Mouse (Mus musculus): ENCODE measurements around the gene Rbm33.

Rbm33 gene

DNA sequence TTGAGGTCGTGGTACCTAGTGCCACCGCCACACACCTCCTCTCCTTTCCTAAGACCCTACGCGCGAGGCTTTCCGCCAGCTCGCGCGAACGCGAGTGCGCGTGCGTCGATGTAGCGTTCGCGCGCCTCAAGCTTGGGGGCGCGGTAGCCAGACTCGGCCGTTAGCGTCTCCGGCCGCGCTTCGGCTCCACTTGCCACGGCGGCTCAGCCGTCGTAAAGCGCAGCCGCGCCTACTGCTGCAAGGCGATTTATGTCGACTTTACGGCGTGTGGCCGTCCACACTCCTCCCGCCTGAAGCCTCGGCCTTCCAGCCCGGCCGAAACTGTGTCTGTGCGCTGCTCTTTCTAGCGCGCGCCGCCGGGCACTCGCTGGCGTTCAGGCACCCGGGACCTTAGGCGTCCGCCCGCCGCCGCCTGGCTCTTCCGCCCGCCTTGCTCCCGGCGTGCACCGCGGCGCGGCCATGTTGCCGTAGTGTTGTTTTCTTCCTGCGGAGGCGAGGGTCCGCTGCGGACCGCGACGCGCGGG lies at the start of gene Rbm33:
Gene Rbm33 (plus strand): TSS at position 400 of the 524 bp plus-strand sequence.
- in situ Hi-C loops (cut with MboI) = no loop called here

GRCm38 (mm10) chr5:28267576-28267975 lies 49.3 kb upstream of the Rbm33 start:
- in situ Hi-C loops (cut with MboI) = no loop called here

DNA sequence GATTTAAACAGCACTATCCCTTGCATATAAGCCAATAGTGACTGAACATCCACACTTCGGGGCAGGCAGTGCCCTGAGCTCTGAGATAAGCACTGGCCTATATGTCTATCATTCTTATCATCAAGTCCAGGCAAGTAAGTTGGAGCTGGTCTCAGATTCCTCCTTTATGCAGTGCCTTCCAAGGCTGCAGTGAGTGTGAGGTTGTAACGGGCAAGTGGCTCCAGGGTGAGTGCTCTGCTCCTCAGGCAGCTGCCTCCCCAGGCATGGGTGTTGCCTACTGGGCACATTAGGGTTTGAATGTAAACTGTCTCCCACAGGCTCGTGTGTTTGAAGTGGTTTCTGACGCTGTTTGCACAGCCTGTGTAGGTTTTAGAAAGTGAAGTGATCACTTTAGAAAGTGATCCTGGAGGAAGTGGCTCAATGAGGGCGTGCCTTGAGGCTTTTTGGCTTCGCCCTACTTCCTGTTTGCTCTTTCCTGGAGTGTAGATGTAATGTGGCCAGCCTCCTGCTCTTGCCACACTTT lies 47.4 kb upstream of the Rbm33 start:
- in situ Hi-C loops (cut with MboI) = no loop called here

- in situ Hi-C loops (cut with MboI) = no loop called here
Measured at GRCm38 (mm10) chr5:28272836-28273235, 44.1 kb upstream of the Rbm33 start.

- in situ Hi-C loops (cut with MboI) = no loop called here
Measured at GRCm38 (mm10) chr5:28277279-28277678, 39.6 kb upstream of the Rbm33 start.

- in situ Hi-C loops (cut with MboI) = no loop called here
Measured at GRCm38 (mm10) chr5:28289111-28289510, 27.8 kb upstream of the Rbm33 start.

- in situ Hi-C loops (cut with MboI) = no loop called here
Measured at GRCm38 (mm10) chr5:28290630-28291029, 26.3 kb upstream of the Rbm33 start.

- in situ Hi-C loops (cut with MboI) = no loop called here
Measured at GRCm38 (mm10) chr5:28291118-28291850, 25.6 kb upstream of the Rbm33 start.

DNA sequence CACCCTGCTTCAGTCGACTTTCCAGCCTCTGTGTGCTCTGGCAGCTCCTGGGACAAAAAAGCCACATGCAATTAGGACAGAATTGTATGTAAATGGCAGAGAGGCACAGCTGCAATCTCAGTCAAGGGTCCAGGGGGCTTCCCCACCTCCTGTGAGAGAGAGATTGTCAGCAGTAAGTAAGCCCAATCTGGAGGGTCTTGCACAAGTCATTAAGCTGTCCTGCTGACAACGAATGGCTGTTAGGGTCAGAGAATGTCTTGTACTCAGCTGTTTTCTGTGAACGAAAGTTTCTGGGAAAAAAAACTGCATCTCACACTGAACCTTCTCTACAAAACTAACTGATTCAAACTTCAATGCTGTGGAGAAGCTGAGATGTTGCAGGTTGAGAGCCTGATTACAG lies 24.6 kb upstream of the Rbm33 start:
- in situ Hi-C loops (cut with MboI) = no loop called here

DNA sequence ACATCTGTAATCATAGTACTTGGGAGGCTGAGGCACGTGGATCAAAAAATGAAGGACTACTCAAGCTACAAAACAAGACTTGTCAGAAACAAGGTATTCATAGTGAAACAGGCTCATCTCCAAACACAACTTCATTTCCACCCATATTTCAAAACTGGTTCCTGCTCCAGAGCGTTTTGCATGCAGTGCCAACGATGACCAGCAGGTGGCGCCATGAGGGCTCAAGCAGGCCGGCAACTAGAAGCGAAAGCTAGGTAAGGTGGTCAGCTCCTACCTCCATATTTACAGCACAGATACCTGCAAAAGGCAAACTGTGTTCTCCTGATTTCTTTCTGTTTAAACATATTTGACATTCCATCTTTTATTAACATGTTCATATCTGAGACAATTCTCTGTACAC lies 22.9 kb upstream of the Rbm33 start:
- in situ Hi-C loops (cut with MboI) = no loop called here

DNA sequence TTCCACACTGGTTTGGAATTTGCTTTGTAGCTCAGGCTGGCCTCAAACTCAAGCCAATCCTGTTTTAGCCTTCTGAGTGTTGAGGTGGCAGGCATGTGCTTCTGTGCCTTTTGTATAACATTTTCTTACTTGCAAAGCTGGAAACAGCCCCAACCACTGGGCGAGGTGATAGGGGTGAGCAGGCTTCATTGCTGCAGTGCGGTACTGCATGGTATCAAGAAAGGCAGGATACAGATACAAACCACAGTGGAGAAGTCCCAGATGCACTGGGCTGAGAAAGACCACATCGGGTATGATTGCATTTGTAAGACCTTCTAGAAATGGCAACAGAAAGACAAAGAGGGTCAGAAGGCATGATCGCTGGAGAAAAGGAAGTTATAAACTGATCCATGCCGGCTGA lies 18.8 kb upstream of the Rbm33 start:
- in situ Hi-C loops (cut with MboI) = no loop called here

- in situ Hi-C loops (cut with MboI) = no loop called here
Measured at GRCm38 (mm10) chr5:28298693-28299092, 18.2 kb upstream of the Rbm33 start.

GRCm38 (mm10) chr5:28299346-28299745 lies 17.6 kb upstream of the Rbm33 start:
- in situ Hi-C loops (cut with MboI) = no loop called here

- in situ Hi-C loops (cut with MboI) = no loop called here
Measured at GRCm38 (mm10) chr5:28302671-28303070, 14.2 kb upstream of the Rbm33 start.

DNA sequence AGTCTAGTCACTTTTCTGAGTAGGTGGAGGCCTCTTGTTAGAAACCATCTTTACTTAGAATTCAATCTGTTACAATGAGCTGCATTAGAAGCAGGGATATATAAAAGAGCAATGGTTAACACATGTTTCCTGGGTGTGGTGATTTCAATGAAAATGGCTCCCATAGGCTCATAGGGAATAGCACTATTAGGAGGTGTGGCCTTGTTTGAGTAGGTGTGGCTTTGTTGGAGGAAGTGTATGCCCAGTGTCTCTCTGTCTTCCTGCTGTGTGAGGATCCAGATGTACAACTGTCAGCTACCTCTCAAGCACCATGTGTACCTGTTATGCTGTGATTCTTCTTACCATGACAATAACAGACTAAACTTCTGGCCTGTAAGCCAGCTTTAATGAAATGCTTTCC lies 12.4 kb upstream of the Rbm33 start:
- in situ Hi-C loops (cut with MboI) = no loop called here

- in situ Hi-C loops (cut with MboI) = no loop called here
Measured at GRCm38 (mm10) chr5:28315526-28315925, 1.4 kb upstream of the Rbm33 start.

GRCm38 (mm10) chr5:28316151-28316721 lies 685 bp upstream of the Rbm33 start:
- in situ Hi-C loops (cut with MboI) = no loop called here

DNA sequence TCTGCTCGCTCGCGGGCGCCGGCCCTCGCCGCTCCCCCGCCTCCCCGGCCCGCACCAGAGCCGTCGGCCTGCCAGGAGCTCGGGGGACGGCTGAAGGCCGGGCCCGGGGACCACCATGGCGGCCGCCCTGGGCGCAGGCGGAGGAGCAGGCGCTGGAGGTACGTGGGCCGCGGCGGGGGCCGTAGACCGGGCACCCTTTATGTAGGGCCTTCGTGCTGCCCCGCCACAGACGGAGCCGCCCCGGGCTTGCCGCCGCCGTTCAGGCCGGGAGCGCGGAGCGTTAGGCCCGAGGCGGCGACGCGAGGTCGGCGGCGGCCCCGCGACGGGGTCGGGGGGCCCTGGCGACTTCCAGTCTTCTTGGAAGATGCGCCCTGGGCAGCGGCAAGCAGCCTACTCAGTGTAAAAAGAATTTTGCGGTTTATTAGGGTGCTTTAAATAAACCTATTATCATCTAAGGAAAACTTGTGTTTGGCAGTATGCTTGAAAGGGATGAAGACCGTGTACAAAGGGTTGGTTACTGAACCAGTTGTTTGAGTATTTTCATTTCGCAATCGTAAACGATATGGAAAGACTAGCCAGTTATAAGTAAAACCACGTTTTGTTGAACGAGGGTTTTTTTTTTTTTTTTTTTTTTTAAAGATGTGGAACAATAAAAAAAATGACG lies 464 bp downstream of the Rbm33 start:
- in situ Hi-C loops (cut with MboI) = no loop called here

DNA sequence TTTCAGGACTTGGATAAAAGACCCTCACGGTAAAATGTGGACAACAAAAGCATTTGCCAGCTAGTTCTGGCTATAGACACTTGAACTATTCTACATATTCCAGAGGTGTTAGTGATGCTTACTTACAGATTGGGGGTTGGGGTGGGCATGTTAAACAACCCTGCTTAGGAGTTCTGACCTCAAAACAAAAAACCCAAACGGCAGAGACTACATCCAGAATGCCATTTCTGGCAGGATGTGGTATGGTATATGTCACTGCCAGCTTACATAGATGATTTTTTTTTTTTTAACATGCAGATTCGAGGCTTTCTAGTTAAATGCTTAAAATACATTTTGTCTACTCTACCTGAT lies 971 bp downstream of the Rbm33 start:
- in situ Hi-C loops (cut with MboI) = no loop called here

DNA sequence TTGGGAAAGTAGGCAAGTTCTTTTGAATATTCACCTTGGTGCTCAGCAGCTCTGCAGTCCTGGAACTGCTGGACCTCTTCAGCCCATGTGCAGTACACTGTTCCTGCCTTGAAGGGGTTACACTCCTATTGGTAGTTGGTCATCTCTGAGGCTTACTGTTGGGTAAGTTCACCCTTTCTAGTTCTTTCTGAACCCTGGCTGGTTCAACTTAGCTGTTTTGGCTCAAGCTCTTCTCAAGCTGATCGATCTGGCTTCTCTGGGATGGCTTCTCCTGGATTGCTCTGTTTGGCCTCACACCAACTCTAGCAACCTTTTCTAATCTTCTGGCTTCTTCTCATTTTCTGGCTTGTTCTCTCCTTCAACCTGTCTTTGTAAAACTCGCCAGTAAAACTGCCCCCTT lies 1.8 kb downstream of the Rbm33 start:
- in situ Hi-C loops (cut with MboI) = no loop called here

GRCm38 (mm10) chr5:28321769-28322168 lies 4.8 kb downstream of the Rbm33 start:
- in situ Hi-C loops (cut with MboI) = no loop called here

DNA sequence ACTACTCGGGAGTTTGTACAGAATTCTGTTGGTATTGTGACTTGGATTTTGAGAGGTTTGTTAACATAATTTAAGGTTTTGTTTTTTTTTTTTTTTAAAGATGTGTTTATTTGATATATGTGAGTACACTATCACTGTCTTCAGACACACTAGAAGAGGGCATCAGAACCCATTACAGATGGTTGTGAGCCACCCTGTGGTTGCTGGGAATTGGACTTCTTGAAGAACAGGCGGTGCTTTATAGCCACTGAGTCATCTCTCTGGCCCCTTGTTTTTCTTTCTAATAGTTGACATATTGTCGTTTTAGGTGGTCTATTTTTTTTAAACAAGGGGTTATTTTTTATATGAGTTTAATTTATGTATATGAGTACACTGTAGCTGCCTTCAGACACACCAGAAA lies 5.3 kb downstream of the Rbm33 start:
- in situ Hi-C loops (cut with MboI) = no loop called here

- in situ Hi-C loops (cut with MboI) = no loop called here
Measured at GRCm38 (mm10) chr5:28323822-28324221, 6.9 kb downstream of the Rbm33 start.
